Mouse (Mus musculus) T-cell, adult 2 months (primary cell): ENCODE results near the gene Slitrk4.

ENCODE experiments used
- DNase-seq: peaks from one replicate; pipeline ENCODE4 v3.0.0; 2022; ENCODE audit warnings: low spot score

The Slitrk4 gene

DNA sequence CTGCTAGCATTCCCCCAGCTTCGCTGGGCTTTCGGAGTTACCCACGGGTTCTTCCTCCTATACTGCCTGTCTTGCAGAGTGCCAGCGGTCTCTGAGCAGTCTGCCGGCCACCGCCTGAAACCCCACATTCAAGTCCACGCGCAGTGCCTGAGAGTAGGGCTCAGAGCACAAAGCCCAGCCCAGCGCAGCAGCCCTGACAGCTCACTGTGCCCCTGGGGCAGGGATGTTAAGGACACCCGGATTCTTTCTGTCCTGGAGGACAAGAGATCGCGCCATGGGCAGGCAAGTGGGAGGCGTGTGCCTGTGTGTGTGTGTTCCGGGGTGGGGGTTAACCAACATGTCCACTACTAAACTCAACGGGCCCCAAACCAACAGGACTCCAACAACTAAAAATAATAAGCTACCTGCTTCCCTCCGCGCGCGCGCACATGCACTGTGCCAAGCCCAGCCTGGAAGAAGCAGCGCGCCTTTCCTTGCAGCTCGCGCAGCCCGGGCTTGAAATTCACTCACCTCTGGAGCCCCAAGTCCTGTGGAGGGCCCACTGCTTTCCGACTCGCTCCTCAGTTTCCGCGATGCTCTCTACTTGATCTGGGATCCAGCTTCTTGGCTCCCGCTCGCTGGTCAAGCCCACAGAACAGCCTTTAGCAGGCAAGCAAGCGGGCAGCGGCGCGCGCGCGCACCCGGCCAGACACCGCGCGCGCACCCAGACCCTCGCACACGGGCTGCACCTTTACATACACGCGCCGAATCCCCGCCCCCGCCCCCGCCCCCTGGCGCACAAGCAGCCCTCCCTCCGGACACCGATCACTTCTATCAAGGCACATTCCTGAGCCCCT lies at the start of gene Slitrk4:
TSS of gene Slitrk4 (minus strand) at position 707 of the 836 bp plus-strand sequence.
- no peak for DNase-seq

DNA sequence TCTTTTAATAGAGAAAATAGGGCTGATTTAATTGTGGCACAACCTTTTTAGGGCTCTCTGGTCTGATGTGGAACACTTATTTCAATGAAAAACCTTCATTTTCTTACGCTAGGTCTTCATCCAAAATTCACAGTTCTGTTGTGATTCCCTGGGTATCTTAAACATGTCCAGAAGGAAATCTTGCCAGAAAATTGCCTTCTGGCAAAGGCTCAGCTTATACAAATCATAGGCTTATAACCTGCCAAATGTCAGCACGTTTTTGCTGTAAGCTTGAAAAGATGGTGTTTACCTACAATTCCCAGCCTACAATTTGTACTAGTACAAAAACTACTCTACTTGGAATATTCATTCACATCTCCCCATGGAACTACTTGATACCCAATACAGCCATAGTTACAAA lies 42.7 kb upstream of the Slitrk4 start:
- no peak for DNase-seq

DNA sequence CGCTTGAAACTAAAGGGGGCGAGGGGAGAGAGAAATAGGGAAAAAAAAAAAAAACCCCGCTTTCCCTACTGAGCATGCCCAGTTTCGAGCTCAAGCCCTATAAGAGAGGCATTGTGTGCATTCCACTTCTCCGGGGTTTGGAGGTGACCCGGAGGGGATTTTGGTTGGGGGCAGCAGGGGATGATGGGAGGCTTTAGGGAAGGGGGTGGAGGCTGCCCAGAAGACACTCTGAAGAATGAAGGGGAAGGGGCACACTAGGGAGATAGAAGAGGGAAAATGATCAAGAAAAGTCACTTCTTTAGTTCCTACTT lies 1.1 kb upstream of the Slitrk4 start:
- DNase-seq = no peak

DNA sequence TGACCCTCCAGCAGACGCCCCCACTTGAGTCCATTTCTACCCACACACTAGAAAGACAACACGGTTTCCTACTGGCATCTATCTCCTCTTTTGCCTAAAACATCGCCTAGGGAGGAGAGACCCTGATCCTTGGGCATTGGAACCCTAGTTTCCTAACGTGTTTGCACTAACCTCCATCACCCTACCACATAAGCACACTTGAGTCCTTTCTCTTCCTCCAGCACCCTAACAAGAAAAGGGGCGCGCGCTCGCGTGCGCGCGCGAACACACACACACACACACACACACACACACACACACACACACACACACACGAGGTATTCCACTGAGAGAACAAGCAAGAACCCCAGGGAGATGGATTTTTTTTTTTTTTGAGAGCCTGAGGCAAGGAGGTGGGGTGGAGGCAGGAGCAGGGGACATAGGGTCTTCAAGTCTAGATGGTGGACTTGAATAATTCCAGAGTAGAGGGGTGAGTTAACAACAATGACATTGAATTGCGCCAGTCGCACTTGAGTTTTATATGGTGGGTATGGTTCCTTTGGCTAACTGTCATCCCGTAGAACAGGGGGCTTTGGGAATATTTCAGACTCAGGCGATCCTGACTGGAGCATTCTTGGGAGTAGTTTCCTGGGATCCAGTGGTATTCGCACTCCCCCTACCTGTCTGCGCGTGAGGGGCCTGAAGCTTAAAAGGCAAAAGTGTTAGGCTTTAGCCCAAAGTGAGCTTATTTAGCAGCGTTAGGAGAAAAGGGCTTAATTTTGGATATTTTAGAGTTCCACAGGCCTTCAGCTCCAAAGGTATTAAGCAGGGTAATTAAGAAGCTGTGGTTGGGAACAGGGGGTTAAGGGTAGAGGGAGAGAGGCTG lies 562 bp upstream of the Slitrk4 start:
- DNase-seq = no peak

DNA sequence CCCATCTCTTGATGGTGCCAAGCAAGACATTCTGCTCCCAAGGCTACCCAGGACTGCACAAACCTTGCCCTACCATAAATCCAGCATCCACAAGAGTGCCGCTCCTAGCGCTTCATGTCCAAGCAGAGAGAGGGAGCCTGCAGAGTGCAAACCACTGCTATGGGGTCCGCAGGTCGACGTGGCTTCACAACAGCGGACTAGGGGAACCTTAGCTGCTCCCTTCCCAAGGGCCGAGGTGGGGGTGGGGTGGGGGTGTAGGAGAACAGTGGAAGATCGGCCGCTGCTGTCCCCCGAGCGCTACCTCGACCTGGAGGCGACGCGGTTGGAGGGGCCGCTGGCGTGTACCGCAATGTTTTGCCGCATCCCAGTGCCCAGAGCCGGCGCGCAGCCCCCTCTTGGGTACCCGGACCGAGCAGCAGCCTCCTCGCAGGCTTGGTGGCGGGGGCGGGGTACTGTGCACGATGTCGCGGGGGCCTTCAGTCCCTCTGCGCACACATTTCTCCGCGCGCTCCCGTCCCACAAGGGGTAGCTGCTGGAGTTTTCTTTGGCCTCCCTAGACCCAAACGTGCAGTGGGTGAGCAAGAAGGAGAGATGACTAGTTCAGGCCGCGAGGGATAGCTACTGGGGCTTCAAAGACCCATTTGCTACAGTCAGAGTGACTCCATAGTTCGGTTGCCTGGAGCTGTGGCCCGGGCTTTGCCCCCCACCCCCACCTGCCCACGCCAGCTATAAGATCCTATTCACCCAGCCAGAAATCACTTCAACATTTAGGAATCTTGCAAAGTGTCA lies 1.1 kb downstream of the Slitrk4 start:
- DNase-seq = no peak

DNA sequence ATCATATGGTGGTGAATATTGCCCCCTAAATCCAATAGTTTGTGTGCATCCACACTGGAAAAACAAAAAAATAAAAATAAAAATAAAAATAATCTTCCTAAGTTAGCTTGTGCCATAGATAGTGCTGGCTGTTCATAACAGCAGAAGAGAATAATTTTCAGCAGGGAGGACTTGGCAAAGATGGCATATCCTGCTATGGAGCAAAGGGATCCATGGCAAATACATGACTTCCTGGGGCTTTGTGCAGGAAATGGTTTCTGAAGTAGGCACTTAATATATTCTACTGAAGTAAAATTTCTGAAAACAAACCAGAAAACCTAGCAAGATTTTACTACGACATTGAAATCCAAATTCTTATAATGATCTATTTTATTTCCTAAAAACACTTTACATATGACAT lies 13.3 kb downstream of the Slitrk4 start:
- no peak for DNase-seq
